Mouse (Mus musculus): Measurements from ENCODE around the gene Zfp940. TPM values are rescaled to one million over a fixed set of nuclear protein-coding genes. Genes with fewer than 3 reads are reported as not detected.

Zfp940 gene
- polyA plus RNA-seq (2012; rRNA removed) = 0.41 and 0.53 TPM in 2 replicates

DNA sequence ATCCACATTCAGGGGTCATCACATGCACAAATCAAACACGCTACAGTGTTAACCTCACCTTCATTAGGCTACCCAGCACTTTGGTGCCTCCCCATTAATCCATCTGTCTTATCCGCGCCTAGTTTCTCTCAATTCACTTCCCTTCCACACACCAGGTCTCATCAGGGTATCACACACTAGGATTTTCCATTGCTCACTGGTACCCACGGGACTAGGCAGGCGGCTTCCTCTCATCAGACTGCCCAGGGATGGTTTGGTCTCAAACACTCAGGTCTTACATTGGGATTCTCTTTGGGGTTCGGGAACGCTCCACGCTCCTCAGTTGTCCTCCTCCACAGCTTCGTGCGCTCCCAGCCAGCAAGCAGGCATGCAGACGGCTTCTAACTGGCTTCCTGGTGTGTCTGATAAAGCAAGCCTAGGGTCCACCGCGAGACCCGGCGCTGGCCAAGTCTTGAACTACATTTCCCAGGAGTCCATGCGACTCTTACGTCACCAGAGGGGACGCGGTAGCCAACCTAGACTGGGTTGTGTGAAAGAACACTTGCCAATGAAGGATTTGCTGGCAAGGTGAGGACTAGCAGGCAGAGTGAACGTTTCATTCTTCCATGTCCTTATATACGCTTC is at the start of gene Zfp940:
Zfp940 (minus strand) TSS at position 451 of the 624 bp plus-strand sequence.

DNA sequence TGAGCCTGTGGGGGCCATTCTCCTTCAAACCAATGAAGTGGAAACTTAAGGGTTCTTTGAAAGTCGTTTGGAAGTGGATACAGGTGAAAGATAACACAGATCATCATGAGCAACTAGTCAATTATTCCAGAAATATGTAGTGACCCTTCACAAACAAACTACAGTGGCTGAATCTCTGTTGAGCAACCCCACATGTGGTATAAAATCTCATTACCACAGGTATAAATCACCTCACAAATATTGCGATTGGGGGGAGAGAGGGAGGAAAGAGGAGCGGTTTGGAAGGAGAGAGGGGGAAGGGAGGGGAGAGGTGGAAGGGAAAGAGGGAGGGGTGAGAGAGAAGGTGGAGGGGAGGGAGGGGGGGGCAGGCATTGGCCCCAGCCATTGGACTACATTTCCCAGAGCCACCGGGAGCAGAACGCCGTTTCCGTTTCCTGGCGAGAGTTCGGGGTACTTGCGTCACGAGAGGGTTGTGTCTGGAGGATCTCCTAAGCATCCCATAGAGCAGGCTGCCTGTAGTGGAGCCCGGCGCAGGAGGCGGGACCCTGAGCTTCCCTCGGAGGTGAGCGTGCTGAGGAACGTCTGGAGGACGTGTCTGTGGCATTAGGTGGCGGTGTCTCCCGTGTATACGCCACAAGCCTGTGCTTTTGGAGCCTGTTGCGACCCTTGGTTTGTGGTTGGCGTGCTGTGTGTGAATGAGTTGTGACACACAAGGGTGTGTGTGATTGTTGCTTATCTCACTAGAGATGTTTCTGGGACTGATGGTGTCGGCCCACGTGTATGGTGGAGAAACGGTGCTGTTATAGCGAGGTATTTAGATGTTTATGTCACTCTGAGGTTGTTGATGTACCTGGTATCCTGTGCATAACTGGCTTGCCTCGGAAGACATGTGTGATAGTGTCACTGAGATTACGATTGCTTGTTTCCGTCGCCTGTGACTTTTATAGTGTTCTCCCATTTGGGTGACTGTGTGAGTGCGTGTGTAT is 6.4 kb upstream of the Zfp940 start, which contains the start of gene Zfp420:
Zfp420 (plus strand) TSS at position 448 of the 986 bp plus-strand sequence.

GRCm38 (mm10) chr7:29815910-29816429 is 37.5 kb downstream of the Zfp940 start, which contains the start of gene Zfp790:
Gene Zfp790, plus strand, starts transcription at chr7:29816114.

DNA sequence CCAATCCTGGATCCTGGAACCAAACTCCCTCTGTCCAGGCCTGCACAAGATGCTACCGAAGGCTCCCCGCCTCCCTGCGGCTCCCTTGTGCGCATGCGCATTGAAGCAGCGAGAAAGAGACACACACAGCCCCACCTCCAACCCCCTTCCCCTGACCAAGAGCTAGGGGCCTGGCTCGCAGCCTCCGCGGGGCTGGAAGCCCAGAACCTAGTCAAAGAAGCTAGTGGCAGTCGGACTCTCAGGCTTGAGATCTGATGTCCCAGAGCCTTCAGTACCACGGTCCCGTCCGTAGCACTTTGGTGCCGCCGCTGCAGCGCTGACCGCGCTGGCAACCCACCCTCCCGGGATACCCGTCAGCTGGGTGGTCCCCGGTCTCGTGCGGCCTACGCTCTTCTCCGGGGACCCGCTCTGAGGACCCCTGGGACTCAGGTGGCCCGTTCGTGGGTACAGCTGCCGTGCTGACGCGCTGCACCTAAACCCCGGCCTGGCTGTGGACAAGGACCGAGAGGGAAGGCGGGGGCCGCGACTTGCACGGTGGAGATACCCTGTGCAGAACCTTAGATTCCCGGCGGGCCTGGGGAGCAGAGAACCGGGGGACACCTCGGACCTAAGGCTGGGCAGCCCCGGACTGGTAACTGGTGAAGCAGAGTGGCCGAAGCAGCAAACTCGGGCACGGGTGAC is 69.5 kb downstream of the Zfp940 start, which contains the start of gene Zfp30:
Zfp30 (plus strand) TSS at position 128 of the 681 bp plus-strand sequence.

Other genes with a start within 250 kb of the Zfp940 start
- gene Catsperg2, start 126.6 kb downstream of the Zfp940 start, polyA plus RNA-seq (2012; rRNA removed) = 0.01 TPM in 1 of 2 replicates, not detected in the other
- gene Zfp84, start 85.1 kb downstream of the Zfp940 start, polyA plus RNA-seq (2012; rRNA removed) = 2.8 and 3.3 TPM in 2 replicates
- 0.37 and 0.49 TPM in 2 replicates for gene Zfp30, start 69.7 kb downstream of the Zfp940 start, polyA plus RNA-seq (2012; rRNA removed)
- 2.1 TPM in 2 replicates for gene Zfp790, start 37.6 kb downstream of the Zfp940 start, polyA plus RNA-seq (2012; rRNA removed)
- gene Zfp420, start 6.3 kb upstream of the Zfp940 start, polyA plus RNA-seq (2012; rRNA removed) = 0.83 and 0.98 TPM in 2 replicates
- gene Zfp27, start 52.9 kb upstream of the Zfp940 start, polyA plus RNA-seq (2012; rRNA removed) = 1.3 TPM in 2 replicates
- 0.77 and 0.84 TPM in 2 replicates for gene Zfp383, start 54.6 kb upstream of the Zfp940 start, polyA plus RNA-seq (2012; rRNA removed)
- gene Zfp74, start 100.4 kb upstream of the Zfp940 start, polyA plus RNA-seq (2012; rRNA removed) = 1.4 and 1.6 TPM in 2 replicates
- 5.8 and 6.6 TPM in 2 replicates for gene Zfp568, start 130.3 kb upstream of the Zfp940 start, polyA plus RNA-seq (2012; rRNA removed)
- gene Zfp14, start 197.7 kb upstream of the Zfp940 start, polyA plus RNA-seq (2012; rRNA removed) = 0.31 and 0.33 TPM in 2 replicates
- 0.60 and 0.68 TPM in 2 replicates for gene Zfp82, start 219.2 kb upstream of the Zfp940 start, polyA plus RNA-seq (2012; rRNA removed)
- gene Gm26920, start 236.7 kb upstream of the Zfp940 start, polyA plus RNA-seq (2012; rRNA removed) = 0.02 TPM in 2 replicates
- 1.1 and 1.2 TPM in 2 replicates for gene Zfp566, start 236.9 kb upstream of the Zfp940 start, polyA plus RNA-seq (2012; rRNA removed)
- gene Zfp260, start 241.1 kb upstream of the Zfp940 start, polyA plus RNA-seq (2012; rRNA removed) = 5.0 and 5.6 TPM in 2 replicates

Data from liver, embryonic 14 days (tissue).